Mouse (Mus musculus): ENCODE data around the gene Cbx7.
A peak's percentile ranks its signal among the peaks of the same experiment; 100 is the strongest.
"Not testable (repeated sequence)": the region's sequence is repeated elsewhere in the genome, so short reads cannot be mapped to it uniquely, and the experiment has no call there.

Gene Cbx7

GRCm38 (mm10) chr15:79947681-79948080 lies 23.2 kb downstream of the Cbx7 start:
- DNase-seq (ENCODE audit: extremely low spot score), result no peak

GRCm38 (mm10) chr15:79946790-79947189 lies 24.1 kb downstream of the Cbx7 start:
- no peak for DNase-seq (ENCODE audit: extremely low spot score)

GRCm38 (mm10) chr15:79946022-79946421 lies 24.9 kb downstream of the Cbx7 start:
- peak; percentile 87 for DNase-seq (ENCODE audit: extremely low spot score)

DNA sequence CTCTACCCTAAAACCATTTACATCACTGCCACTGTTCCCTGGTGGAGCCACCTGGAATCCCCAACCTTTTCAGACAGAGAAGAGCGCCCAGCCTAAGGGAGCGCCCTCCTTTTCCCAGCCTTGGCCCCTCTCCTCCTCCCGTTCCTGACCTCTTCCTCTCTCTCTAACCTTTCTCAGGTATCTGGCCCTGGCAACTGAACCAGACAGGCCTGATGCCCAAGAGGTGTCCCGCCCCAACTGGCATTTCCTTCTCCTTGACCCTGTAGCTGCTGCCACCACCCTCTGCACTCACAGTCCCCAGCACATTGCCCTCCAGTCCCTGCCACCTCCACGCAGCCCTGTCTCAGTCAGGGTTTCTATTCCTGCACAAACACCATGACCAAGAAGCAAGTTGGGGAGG lies 26.0 kb downstream of the Cbx7 start:
- DNase-seq (ENCODE audit: extremely low spot score), result no peak

DNA sequence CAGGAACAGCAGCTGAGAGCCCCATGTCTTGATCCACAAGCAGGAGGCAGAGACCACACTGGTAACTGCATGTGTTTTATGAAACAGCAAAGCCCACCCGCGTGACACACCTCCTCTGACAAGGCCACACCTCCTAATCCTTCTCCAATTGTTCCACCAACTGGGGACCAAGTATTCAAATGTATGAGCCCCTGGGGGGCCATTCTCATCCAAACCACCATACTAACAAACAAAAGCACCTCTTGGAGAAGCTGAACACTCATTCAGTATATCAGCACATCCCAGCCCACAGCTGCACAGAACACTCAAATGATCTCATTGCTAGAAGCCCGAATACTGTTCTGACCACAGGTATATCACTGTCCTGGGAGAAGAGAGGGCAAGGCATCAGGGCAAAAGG lies 27.3 kb downstream of the Cbx7 start:
- no peak for DNase-seq (ENCODE audit: extremely low spot score)

- no peak for DNase-seq (ENCODE audit: extremely low spot score)
Observed at GRCm38 (mm10) chr15:79942541-79942940, 28.4 kb downstream of the Cbx7 start.

DNA sequence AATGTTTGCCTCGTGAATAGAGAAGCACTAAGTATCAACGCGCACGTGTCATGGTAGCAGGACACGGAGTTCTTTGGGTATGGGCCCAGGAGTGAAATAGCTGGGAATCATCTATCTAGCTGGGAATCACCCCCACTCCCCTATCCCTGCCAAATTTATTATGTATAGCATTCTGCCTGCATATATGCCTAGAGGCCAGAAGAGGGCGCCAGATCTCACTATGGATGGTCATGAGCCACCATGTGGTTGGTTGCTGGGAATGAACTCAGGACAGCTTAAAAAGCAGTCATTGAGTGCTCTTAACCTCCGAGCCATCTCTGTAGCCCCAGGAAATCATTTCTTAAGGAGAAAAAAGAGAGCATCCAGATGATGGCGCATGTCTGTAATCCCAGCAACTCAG lies 30.0 kb downstream of the Cbx7 start:
- DNase-seq (ENCODE audit: extremely low spot score), result no peak

- DNase-seq (ENCODE audit: extremely low spot score), result no peak
Observed at GRCm38 (mm10) chr15:79939913-79940312, 31.0 kb downstream of the Cbx7 start.

DNA sequence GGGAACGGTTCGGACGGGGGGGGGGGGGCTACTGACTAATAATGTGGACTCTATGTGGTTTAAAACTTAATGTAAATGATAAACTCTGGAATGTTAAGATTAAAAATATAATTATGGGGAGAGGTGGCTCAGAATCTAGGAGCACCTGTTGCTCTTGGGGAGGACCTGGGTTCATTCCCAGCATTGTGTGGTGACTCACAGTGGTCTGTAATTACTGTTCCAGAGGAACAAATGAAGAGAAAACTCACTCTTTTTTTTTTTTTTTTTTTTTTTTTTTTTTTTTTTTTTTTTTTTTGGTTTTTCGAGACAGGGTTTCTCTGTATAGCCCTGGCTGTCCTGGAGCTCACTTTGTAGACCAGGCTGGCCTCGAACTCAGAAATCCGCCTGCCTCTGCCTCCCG lies 31.4 kb downstream of the Cbx7 start:
- DNase-seq (ENCODE audit: extremely low spot score), result not testable (repeated sequence)

DNA sequence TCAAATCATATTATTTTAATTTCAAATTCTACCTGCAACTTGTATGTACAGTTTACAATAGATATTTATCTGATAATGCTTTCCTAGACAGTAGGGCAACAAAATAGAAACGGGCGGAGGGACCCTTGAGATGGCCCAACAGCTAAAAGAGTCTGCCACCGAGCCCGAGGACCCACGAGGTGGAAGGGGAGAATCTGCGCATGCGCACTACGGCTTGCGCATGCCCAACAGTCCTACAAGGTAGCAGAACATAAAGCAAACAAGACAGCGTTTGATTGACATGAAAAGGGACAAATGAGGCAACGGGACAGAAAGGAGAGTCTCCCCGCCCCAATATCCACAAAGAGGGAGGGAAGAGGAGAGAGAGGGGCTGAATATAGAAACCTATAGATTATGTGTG lies 31.9 kb downstream of the Cbx7 start:
- DNase-seq (ENCODE audit: extremely low spot score), result no peak

GRCm38 (mm10) chr15:79936374-79936751 lies 34.6 kb downstream of the Cbx7 start:
- no peak for DNase-seq (ENCODE audit: extremely low spot score)

DNA sequence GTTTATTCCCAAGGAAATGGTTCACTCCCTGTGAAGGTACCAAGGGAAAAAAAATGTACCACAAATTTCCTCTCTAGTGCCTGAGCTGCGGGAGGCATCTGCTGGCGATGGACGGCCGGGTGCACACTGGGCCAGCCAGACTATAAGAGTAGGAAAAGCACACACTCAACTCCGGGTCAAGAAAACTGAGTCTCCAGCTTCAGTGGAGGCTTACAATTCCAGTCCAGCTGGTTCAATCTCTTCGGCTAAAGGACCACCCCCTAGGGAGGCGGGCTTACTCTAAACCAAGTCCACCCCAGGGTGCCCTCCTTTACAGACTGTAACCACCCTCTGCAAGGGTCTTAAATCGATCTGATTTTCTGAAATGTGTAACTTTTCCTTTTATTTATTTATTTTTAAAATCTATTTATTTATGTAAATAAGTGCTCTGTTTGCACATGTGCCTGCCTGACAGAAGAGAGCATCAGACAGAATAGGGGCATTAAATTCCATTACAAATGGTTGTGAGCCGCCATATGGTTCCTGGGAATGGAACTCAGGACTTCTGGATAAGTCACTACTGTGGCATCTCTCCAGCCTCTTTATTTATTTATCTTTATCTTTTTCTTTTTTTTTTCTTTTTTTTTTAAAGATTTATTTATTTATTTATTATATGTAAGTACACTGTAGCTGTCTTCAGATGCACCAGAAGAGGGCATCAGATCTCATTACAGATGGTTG lies 35.1 kb downstream of the Cbx7 start:
- DNase-seq (ENCODE audit: extremely low spot score), result no peak

GRCm38 (mm10) chr15:79934776-79935175 lies 36.1 kb downstream of the Cbx7 start:
- DNase-seq (ENCODE audit: extremely low spot score), result no peak

- DNase-seq (ENCODE audit: extremely low spot score), result no peak
Observed at GRCm38 (mm10) chr15:79933670-79934514, 37.0 kb downstream of the Cbx7 start.

DNA sequence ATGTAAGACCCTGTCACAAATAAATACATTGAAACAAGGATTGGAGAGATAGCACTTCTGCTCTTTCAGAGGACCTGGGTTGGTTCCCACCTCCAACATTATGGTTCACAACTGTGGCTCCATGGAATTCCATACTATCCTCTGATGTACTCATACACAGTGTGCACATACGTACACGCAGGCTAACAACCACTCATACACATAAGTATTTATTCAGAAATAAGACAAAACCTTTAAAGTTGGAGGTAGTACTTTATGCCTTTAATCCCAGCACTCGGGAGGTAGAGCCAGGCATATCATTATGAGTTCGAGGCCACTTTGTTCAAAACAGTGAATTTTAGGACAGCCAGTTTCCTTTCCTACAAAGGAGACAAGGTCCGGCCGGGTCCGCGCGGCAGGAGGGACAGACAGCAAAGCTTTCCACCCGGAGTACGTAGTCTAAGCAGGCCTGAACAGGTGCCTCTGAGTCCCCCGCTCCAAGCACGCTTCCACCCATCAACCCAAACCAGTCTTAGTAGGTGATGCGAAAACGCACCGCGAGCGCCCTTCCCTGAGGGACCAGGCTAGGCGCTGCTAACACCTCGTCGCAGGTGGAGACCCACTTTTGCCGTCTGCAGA lies 37.8 kb downstream of the Cbx7 start:
- no peak for DNase-seq (ENCODE audit: extremely low spot score)

DNA sequence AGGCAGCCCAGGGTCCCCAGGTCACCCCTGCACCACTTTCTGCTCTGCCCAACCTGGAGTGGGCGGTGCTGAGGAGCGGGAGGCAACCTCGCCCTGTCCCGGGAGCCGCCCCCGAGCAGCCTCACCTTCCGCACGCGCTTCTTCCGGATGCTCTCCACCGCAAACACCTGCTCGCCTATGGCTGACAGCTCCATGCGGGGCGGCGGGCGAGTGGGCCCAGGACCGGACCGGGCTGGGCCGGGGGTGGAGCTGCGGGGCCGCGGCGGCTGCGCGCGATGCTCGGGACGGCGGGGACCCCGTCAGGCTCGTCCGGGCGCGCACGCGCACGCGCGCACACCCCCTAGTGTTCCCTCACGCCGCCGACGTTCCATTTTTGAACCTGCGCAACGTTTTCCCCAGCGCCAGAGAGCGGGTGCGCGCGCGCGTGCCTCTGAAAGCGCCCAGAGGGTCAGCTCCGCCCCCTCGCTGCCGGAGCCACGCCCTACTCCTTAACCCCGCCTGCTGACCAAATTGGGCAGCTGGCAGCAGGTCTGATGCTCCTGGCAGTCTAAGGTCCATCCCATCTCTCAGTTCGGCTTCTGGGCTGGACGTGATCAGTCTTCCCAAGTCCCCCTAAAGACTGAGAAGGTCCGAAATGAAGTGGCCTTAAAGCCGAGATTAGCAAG lies 38.5 kb downstream of the Cbx7 start:
- peak; percentile 87 for DNase-seq (ENCODE audit: extremely low spot score)

- DNase-seq (ENCODE audit: extremely low spot score), result no peak
Observed at GRCm38 (mm10) chr15:79931496-79932141, 39.3 kb downstream of the Cbx7 start.

GRCm38 (mm10) chr15:79929734-79930133 lies 41.2 kb downstream of the Cbx7 start:
- no peak for DNase-seq (ENCODE audit: extremely low spot score)

DNA sequence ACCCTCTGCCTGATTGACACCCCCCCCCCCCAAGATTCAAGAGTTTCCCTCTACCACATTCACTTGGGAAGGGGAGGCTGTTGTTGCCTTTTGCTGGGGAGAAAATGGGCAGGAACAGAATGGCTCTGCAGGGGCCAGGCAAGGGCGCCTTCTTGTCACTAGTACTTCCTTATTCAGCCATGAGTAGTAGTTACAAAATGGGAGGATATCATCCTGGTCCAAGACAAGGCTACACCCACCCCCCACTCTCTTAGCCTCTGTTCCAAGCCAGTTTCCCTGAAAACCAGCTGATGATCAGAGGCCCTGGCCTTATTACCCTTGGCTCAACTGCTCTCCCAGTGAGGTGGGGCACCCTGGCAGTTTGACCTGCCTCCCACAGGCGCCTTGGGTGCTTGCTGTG lies 42.2 kb downstream of the Cbx7 start:
- DNase-seq (ENCODE audit: extremely low spot score), result no peak

- DNase-seq (ENCODE audit: extremely low spot score), result no peak
Observed at GRCm38 (mm10) chr15:79928316-79928715, 42.6 kb downstream of the Cbx7 start.

DNA sequence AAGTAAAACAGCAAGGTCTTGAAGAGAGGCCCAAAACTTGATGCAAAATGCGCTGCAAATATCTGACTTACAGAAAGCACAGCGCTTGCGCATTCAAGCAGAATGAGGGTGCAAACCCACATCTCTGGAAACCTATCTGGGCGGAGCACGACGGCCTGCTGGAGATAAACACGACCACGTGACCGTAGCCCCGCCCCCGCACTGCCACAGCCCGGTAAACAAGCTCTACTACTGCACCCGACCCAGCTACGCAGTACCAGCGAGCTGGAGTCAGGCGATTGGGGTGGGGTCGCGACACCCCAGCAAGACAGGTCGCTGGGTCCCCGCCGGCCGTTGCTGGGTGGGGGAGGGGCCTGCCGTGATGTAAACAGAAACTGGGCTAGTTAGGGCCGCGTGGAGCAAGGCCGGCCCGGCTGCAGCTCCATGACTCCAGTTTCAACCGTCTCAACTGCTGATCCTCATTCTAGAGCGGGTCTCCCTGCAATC lies 43.2 kb downstream of the Cbx7 start:
- DNase-seq (ENCODE audit: extremely low spot score), result peak; percentile 78

All from embryo, embryonic 9.5 days (tissue).